Mouse (Mus musculus) cerebral cortex, adult 2 months (tissue): Measurements from ENCODE around the gene Gaa.

Experiments used
- WGBS: fragments of 180-500 bp; shearing (Covaris S2); methylation state at CpG from one replicate; pipeline ENCODE4 v1.1.7; 2018; 5-methylcytosine and 5-hydroxymethylcytosine counted together

Gene Gaa

GRCm38 (mm10) chr11:119252854-119253541 is 14.7 kb upstream of the Gaa start:
- 9% methylated on average over 22 of the region's 22 CpGs for WGBS

- 87% methylated on average over 5 of the region's 5 CpGs for WGBS
Measured at GRCm38 (mm10) chr11:119256557-119256956, 11.1 kb upstream of the Gaa start.

GRCm38 (mm10) chr11:119258216-119258571 is 9.5 kb upstream of the Gaa start:
- WGBS, result 71% methylated on average over 9 of the region's 9 CpGs

- 67% methylated on average over 23 of the region's 23 CpGs for WGBS
Measured at GRCm38 (mm10) chr11:119258572-119259322, 8.9 kb upstream of the Gaa start.

GRCm38 (mm10) chr11:119259977-119260376 is 7.7 kb upstream of the Gaa start:
- 92% methylated on average over 8 of the region's 8 CpGs for WGBS

- WGBS, result 89% methylated on average over 13 of the region's 13 CpGs
Measured at GRCm38 (mm10) chr11:119264413-119264812, 3.3 kb upstream of the Gaa start.

- WGBS, result 68% methylated on average over 7 of the region's 7 CpGs
Measured at GRCm38 (mm10) chr11:119265811-119266210, 1.9 kb upstream of the Gaa start.

- 37% methylated on average over 6 of the region's 6 CpGs for WGBS
Measured at GRCm38 (mm10) chr11:119267241-119267674, 429 bp upstream of the Gaa start.

GRCm38 (mm10) chr11:119268557-119269195 is 989 bp downstream of the Gaa start:
- 49% methylated on average over 16 of the region's 16 CpGs for WGBS

GRCm38 (mm10) chr11:119272492-119272891 is 4.8 kb downstream of the Gaa start:
- 80% methylated on average over 3 of the region's 3 CpGs for WGBS

- WGBS, result 87% methylated on average over 8 of the region's 8 CpGs
Measured at GRCm38 (mm10) chr11:119273186-119273930, 5.7 kb downstream of the Gaa start.

- 88% methylated on average over 15 of the region's 15 CpGs for WGBS
Measured at GRCm38 (mm10) chr11:119281030-119281429, 13.3 kb downstream of the Gaa start.

GRCm38 (mm10) chr11:119285791-119286527 is 18.3 kb downstream of the Gaa start:
- 64% methylated on average over 9 of the region's 9 CpGs for WGBS

- 61% methylated on average over 20 of the region's 20 CpGs for WGBS
Measured at GRCm38 (mm10) chr11:119287207-119287992, 19.7 kb downstream of the Gaa start.

GRCm38 (mm10) chr11:119292861-119293260 is 25.2 kb downstream of the Gaa start:
- WGBS, result 93% methylated on average over 8 of the region's 8 CpGs

- 76% methylated on average over 6 of the region's 6 CpGs for WGBS
Measured at GRCm38 (mm10) chr11:119297996-119298395, 30.3 kb downstream of the Gaa start.

GRCm38 (mm10) chr11:119298917-119299316 is 31.2 kb downstream of the Gaa start:
- 8% methylated on average over 7 of the region's 7 CpGs for WGBS

- WGBS, result under 1% methylated on average over 89 of the region's 89 CpGs
Measured at GRCm38 (mm10) chr11:119299391-119300245, 31.9 kb downstream of the Gaa start, which contains the start of gene Eif4a3. Eif4a3 (minus strand) TSS chr11:119300089.

GRCm38 (mm10) chr11:119300246-119300935 is 32.7 kb downstream of the Gaa start:
- under 1% methylated on average over 31 of the region's 31 CpGs for WGBS
